Mouse (Mus musculus) liver, embryonic 14.5 days (tissue): ENCODE data around the gene Igf2. TPM values are rescaled to one million over a fixed set of nuclear protein-coding genes. Genes with fewer than 3 reads are reported as not detected.

Experiments used
- ATAC-seq: fragments of 200-750 bp; cut with Nextera tagmentation; 2 replicates; pipeline ENCODE4 v1.8.0; 2017; ENCODE audit warnings: moderate number of reproducible peaks, mild to moderate bottlenecking, moderate library complexity; ENCODE audit not compliant: insufficient read depth
- DNase-seq, 3 experiments: peaks; one replicate each; pipeline ENCODE4 v3.0.0-alpha.2; 2012 to 2013; ENCODE audit warnings: low read depth in 3 of 3, low spot score in 3 of 3
- H3K27ac ChIP-seq: fragments of 300-500 bp; sonication (generic); 2 replicates; pipeline ENCODE4 v1.5.1; 2014; ENCODE audit warnings: moderate library complexity, mild to moderate bottlenecking, control low read depth, inconsistent platforms
- H3K27me3 ChIP-seq: fragments of 300-500 bp; sonication (generic); 2 replicates; pipeline ENCODE4 v1.6.1; 2014; ENCODE audit warnings: mild to moderate bottlenecking, low read length, moderate library complexity; ENCODE audit not compliant: control insufficient read depth, insufficient read depth
- H3K36me3 ChIP-seq: fragments of 300-500 bp; sonication (generic); replicated peaks from 2 replicates; pipeline ENCODE4 v1.6.1; 2014; ENCODE audit warnings: low read depth; ENCODE audit not compliant: control insufficient read depth, insufficient read depth
- H3K4me1 ChIP-seq, 2 experiments: fragments of 200-500 bp in 1 of 2; fragments of 300-500 bp in 1 of 2; sonication (generic) in 1 of 2; replicated peaks; 2 replicates each; pipeline ENCODE4 v1.6.1; 2012 to 2014; ENCODE audit warnings: antibody characterized with exemption in 1 of 2, inconsistent platforms in 1 of 2, low read length in 1 of 2; ENCODE audit not compliant: control insufficient read depth in 2 of 2, insufficient read depth in 2 of 2
- H3K4me2 ChIP-seq: fragments of 300-500 bp; sonication (generic); 2 replicates; pipeline ENCODE4 v1.6.1; 2014; ENCODE audit warnings: low read depth, mild to moderate bottlenecking, control low read depth, moderate library complexity
- H3K4me3 ChIP-seq, 2 experiments: fragments of 200-500 bp in 1 of 2; fragments of 300-500 bp in 1 of 2; sonication (generic) in 1 of 2; 2 replicates each; pipeline ENCODE4 v1.5.1; 2012 to 2014; ENCODE audit warnings: low read depth in 2 of 2, low read length in 2 of 2, mild to moderate bottlenecking in 2 of 2, control low read depth in 1 of 2, inconsistent platforms in 1 of 2, moderate library complexity in 1 of 2; ENCODE audit not compliant: insufficient read depth in 1 of 2
- H3K9ac ChIP-seq: fragments of 300-500 bp; sonication (generic); replicated peaks from 2 replicates; pipeline ENCODE4 v1.6.1; 2014; ENCODE audit warnings: mild to moderate bottlenecking, control low read depth, moderate library complexity
- H3K9me3 ChIP-seq: fragments of 300-500 bp; sonication (generic); 2 replicates; pipeline ENCODE4 v1.6.1; 2016; ENCODE audit warnings: low read length, mixed read lengths; ENCODE audit not compliant: control insufficient read depth
- CTCF ChIP-seq: IDR thresholded peaks from 2 replicates; pipeline ENCODE4 v1.5.1; 2016; ENCODE audit warnings: antibody characterized with exemption, low read depth, control low read depth
- EP300 ChIP-seq: IDR thresholded peaks from 2 replicates; pipeline ENCODE4 v1.6.1; 2016; ENCODE audit warnings: antibody characterized with exemption, low read depth
- WGBS: fragments of 180-500 bp; shearing (Covaris S2); extraction: QIAGEN DNeasy Blood & Tissue Kit; methylation state at CpG from one replicate; pipeline ENCODE4 v1.1.7; 2014; ENCODE audit not compliant: insufficient replicate concordance; 5-methylcytosine and 5-hydroxymethylcytosine counted together
- polyA plus RNA-seq, 2 experiments: library from polyadenylated mRNA; depleted of rRNA in 1 of 2; stranded (reverse) in 1 of 2; unstranded in 1 of 2; fragments of >200 nt; fragmentation: Nextera tagmentation in 1 of 2; extraction: Ambion mirVana in 1 of 2; gene quantifications; 2 replicates each; pipeline versions ENCODE4 v1.2.1 to v1.2.3; 2012 to 2014

Gene Igf2
- polyA plus RNA-seq, 2 experiments, result 416 to 904 TPM

DNA sequence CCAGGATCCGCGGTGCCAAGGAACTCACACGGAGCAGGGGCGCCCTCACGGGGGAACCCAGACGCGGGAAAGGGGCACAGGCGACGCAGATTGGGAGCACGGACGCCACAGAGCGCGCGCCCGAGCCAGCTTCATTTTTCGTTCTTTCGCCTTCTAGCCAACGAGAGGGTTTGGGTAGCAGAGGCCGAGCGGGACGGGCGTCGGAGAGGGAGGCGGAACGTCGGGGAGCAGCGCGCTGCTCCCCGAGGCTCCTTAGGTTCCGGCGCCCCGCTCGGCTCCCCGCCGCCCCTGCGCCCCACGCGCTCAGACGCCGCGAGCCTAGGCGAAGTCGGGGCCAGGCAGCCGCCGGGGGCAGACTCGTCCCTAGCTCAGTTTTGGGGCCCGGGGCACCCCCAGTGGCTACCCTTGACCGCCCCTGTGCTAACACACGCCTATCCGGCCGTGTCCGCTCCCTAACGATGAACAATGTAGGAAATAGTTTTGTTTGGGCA, 2.6 kb downstream of the Igf2 start:
- H3K9ac ChIP-seq, result no peak overlapping the region; the same call in 1 of the 2 replicates
- H3K36me3 ChIP-seq, result no peaks in the 10 kb centered on the region
- H3K27me3 ChIP-seq, result peaks cover 66% of the 10 kb centered on the region
- DNase-seq (no peak), ATAC-seq (no peak)
- H3K4me1 ChIP-seq, result no peaks in the 10 kb centered on the region
- no peak overlapping the region for H3K27ac ChIP-seq
- H3K4me3 ChIP-seq, result peak overlapping the region in 1 of 2 experiments; percentile 26; a peak in 1 of 4 replicates
- peak overlapping the region; percentile 38 for H3K4me2 ChIP-seq
- 1% methylated on average over 53 of the region's 53 CpGs for WGBS
- TF ChIP-seq EP300 (no peak), CTCF (no peak)
- no peaks in the 10 kb centered on the region for H3K9me3 ChIP-seq

DNA sequence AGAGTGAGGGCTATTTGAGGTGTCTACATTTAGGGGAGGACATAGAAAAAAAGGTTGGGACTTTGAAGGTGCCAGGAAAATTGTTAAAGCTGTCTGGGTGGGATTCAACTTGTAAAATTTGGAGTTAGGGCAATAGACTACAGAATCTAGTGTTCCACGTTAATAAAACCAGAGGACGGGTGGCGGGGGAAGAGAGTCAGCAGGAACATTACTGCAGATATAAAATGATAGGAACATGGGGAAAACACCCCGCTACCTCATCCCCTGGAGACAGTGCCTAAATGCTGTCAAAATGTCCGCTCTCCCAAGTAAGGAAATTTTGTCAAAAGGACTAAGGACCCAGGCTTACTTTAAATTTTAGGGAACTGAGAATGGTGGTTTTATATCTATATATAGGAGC, 3.5 kb downstream of the Igf2 start:
- ATAC-seq (no peak), DNase-seq (no peak)
- Histone ChIP-seq H3K27me3 (peaks cover 74% of the 10 kb centered on the region), H3K4me1 (no peaks in the 10 kb centered on the region), H3K27ac (no peak overlapping the region), H3K4me2 (peak overlapping the region; percentile 38), H3K9ac (no peak overlapping the region), H3K4me3 (no peak overlapping the region), H3K9me3 (no peaks in the 10 kb centered on the region), H3K36me3 (no peaks in the 10 kb centered on the region)
- TF ChIP-seq EP300 (no peak), CTCF (no peak)
- 15% methylated on average over 5 of the region's 5 CpGs for WGBS

DNA sequence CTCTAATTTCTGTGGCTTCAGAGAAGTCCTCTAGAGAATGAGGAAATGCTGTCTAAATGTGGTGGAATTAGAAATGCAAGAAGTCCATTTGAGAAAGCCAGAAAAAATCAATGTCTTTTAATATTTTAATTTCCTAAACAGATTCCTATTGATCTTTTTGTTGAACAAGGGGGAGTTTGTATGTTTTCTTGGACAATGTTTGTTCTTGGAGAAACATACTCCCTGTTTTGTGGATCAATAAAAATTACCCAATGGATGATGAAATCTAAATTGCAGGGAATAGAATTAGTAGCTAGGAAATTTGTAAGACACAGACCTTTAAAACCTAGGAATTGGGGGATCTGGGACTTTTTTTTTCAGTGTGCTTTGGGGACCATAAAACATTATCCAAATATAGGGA, 4.8 kb downstream of the Igf2 start:
- no peak overlapping the region for H3K27ac ChIP-seq
- H3K36me3 ChIP-seq, result no peaks in the 10 kb centered on the region
- H3K9me3 ChIP-seq, result no peaks in the 10 kb centered on the region
- peaks cover 87% of the 10 kb centered on the region for H3K27me3 ChIP-seq
- DNase-seq (no peak), ATAC-seq (no peak)
- H3K4me2 ChIP-seq, result peak overlapping the region; percentile 26
- H3K4me1 ChIP-seq, result no peaks in the 10 kb centered on the region
- no peak for TF ChIP-seq CTCF
- no peak for TF ChIP-seq EP300
- H3K9ac ChIP-seq, result no peak overlapping the region
- H3K4me3 ChIP-seq, result no peak overlapping the region; a peak in 1 of 4 replicates

DNA sequence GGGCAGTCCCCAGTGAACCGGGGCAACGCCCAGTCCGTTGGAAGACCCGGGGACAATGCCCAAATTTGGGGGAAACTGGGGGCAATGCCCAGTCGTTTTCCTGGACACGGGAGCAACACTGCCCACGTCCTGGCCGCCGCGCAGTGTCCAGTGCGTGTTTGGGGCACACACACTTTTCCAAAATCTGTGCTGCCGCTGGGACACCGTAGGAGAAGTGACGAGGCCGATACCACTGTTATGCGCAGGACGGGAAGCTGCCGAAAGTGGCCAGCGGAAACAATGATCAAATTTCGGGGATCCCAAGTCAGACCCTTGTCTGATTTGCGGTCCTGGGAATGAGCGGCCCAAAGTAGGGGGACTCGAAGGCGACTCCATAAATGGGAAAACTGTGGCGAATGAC, 5.6 kb downstream of the Igf2 start:
- Histone ChIP-seq H3K4me3 (peak overlapping the region; percentile 35 to 41), H3K27ac (no peak overlapping the region), H3K36me3 (no peaks in the 10 kb centered on the region), H3K4me1 (no peaks in the 10 kb centered on the region), H3K9me3 (no peaks in the 10 kb centered on the region), H3K9ac (peak overlapping the region; percentile 10; the same call in 1 of the 2 replicates), H3K4me2 (peak overlapping the region; percentile 26), H3K27me3 (peaks cover 95% of the 10 kb centered on the region)
- TF ChIP-seq EP300, result no peak
- WGBS, result 2% methylated on average over 25 of the region's 25 CpGs
- DNase-seq (no peak), ATAC-seq (no peak)

GRCm38 (mm10) chr7:142660651-142660945, 6.0 kb downstream of the Igf2 start:
- Histone ChIP-seq H3K36me3 (no peaks in the 10 kb centered on the region), H3K4me3 (peak overlapping the region; percentile 35 to 41), H3K27me3 (peaks cover 99% of the 10 kb centered on the region), H3K9ac (peak overlapping the region; percentile 10), H3K27ac (no peak overlapping the region; the same call in 1 of the 2 replicates), H3K9me3 (no peaks in the 10 kb centered on the region), H3K4me2 (peak overlapping the region; percentile 21; the same call in 1 of the 2 replicates), H3K4me1 (no peaks in the 10 kb centered on the region)
- no peak for DNase-seq
- 1% methylated on average over 29 of the region's 29 CpGs for WGBS
- no peak for ATAC-seq
- TF ChIP-seq CTCF, result no peak
- TF ChIP-seq EP300, result no peak
